Mouse (Mus musculus) heart, embryonic 14.5 days (tissue): Measurements from ENCODE around the gene Hdac9. TPM values are rescaled to one million over a fixed set of nuclear protein-coding genes. Genes with fewer than 3 reads are reported as not detected.

Experiments
- ATAC-seq: fragments of 200-750 bp; cut with Nextera tagmentation; 2 replicates; pipeline ENCODE4 v1.8.0; 2017; ENCODE audit warnings: low read depth, moderate TSS enrichment; ENCODE audit not compliant: insufficient number of reproducible peaks, insufficient read depth, low FRiP score
- H3K27ac ChIP-seq, 2 experiments: fragments of 200-500 bp in 1 of 2; fragments of 300-500 bp in 1 of 2; sonication (generic) in 1 of 2; replicated peaks in 1 of 2; 2 replicates each; pipeline ENCODE4 v1.5.1; 2012 to 2014; ENCODE audit warnings: low read depth in 2 of 2, low read length in 2 of 2, control low read depth in 1 of 2, mild to moderate bottlenecking in 1 of 2, mixed read lengths in 1 of 2; ENCODE audit not compliant: control insufficient read depth in 1 of 2, insufficient read depth in 1 of 2
- H3K27me3 ChIP-seq: fragments of 300-500 bp; sonication (generic); 2 replicates; pipeline ENCODE4 v1.6.1; 2014; ENCODE audit warnings: mild to moderate bottlenecking, low read length, control low read depth; ENCODE audit not compliant: control insufficient read depth, insufficient read depth
- H3K36me3 ChIP-seq: fragments of 300-500 bp; sonication (generic); 2 replicates; pipeline ENCODE4 v1.6.1; 2014; ENCODE audit warnings: mild to moderate bottlenecking, control low read depth, low read length, mixed read lengths; ENCODE audit not compliant: control insufficient read depth, insufficient read depth
- H3K4me1 ChIP-seq, 2 experiments: fragments of 200-500 bp in 1 of 2; fragments of 300-500 bp in 1 of 2; sonication (generic) in 1 of 2; 2 replicates each; pipeline ENCODE4 v1.6.1; 2012 to 2014; ENCODE audit warnings: low read length in 2 of 2, control low read depth in 1 of 2, mixed read lengths in 1 of 2; ENCODE audit not compliant: control insufficient read depth in 2 of 2, insufficient read depth in 2 of 2
- H3K4me2 ChIP-seq: fragments of 300-500 bp; sonication (generic); 2 replicates; pipeline ENCODE4 v1.6.1; 2014; ENCODE audit warnings: mild to moderate bottlenecking, low read length
- H3K4me3 ChIP-seq, 2 experiments: fragments of 200-500 bp in 1 of 2; fragments of 300-500 bp in 1 of 2; sonication (generic) in 1 of 2; 2 replicates each; pipeline ENCODE4 v1.5.1; 2012 to 2014; ENCODE audit warnings: low read length in 2 of 2, mild to moderate bottlenecking in 2 of 2, control low read depth in 1 of 2, low read depth in 1 of 2, moderate library complexity in 1 of 2; ENCODE audit not compliant: control insufficient read depth in 1 of 2, insufficient read depth in 1 of 2
- H3K9ac ChIP-seq: fragments of 300-500 bp; sonication (generic); 2 replicates; pipeline ENCODE4 v1.6.1; 2014; ENCODE audit warnings: mild to moderate bottlenecking, low read length
- H3K9me3 ChIP-seq: fragments of 300-500 bp; sonication (generic); 2 replicates; pipeline ENCODE4 v1.6.1; 2016; ENCODE audit warnings: low read length, control low read depth; ENCODE audit not compliant: control insufficient read depth
- WGBS: fragments of 180-500 bp; shearing (Covaris S2); extraction: QIAGEN DNeasy Blood & Tissue Kit; methylation state at CpG from one replicate; pipeline ENCODE4 v1.1.7; 2014; 5-methylcytosine and 5-hydroxymethylcytosine counted together
- polyA plus RNA-seq: library from polyadenylated mRNA; unstranded; fragments of >200 nt; fragmentation: Nextera tagmentation; extraction: Ambion mirVana; gene quantifications from 2 replicates; pipeline ENCODE4 v1.2.1, GENCODE M21; 2014

The Hdac9 gene
- polyA plus RNA-seq, 1 experiment from 2014 or later, result 33.9 TPM

- no peaks in the 10 kb centered on the region for H3K27me3 ChIP-seq
- H3K9ac ChIP-seq, result no peak overlapping the region
- H3K27ac ChIP-seq, result no peak overlapping the region
- no peak overlapping the region for H3K4me3 ChIP-seq
- no peak for ATAC-seq
- no peak overlapping the region for H3K4me2 ChIP-seq
- H3K9me3 ChIP-seq, result no peaks in the 10 kb centered on the region
- no peaks in the 10 kb centered on the region for H3K4me1 ChIP-seq
- H3K36me3 ChIP-seq, result no peaks in the 10 kb centered on the region
Measured at GRCm38 (mm10) chr12:34195155-34195828, 721.6 kb downstream of the Hdac9 start.

GRCm38 (mm10) chr12:34194116-34194515 lies 722.8 kb downstream of the Hdac9 start:
- no peak overlapping the region for H3K9ac ChIP-seq
- WGBS, result 89% methylated on average over 4 of the region's 4 CpGs

GRCm38 (mm10) chr12:34191246-34191645 lies 725.6 kb downstream of the Hdac9 start:
- Histone ChIP-seq H3K4me1 (no peaks in the 10 kb centered on the region), H3K27me3 (no peaks in the 10 kb centered on the region), H3K4me3 (no peak overlapping the region), H3K9me3 (no peaks in the 10 kb centered on the region), H3K9ac (no peak overlapping the region), H3K27ac (no peak overlapping the region), H3K36me3 (no peaks in the 10 kb centered on the region), H3K4me2 (no peak overlapping the region)
- no peak for ATAC-seq
- WGBS, result 89% methylated on average over 1 of the region's 1 CpGs

More at GRCm38 (mm10) chr12:34194116-34194515, 722.8 kb downstream of the Hdac9 start:
- H3K4me2 ChIP-seq, result no peak overlapping the region
- no peak overlapping the region for H3K27ac ChIP-seq
- H3K36me3 ChIP-seq, result no peaks in the 10 kb centered on the region
- no peak for ATAC-seq
- H3K4me3 ChIP-seq, result no peak overlapping the region
- no peaks in the 10 kb centered on the region for H3K27me3 ChIP-seq
- H3K9me3 ChIP-seq, result no peaks in the 10 kb centered on the region
- H3K4me1 ChIP-seq, result no peaks in the 10 kb centered on the region

- no peaks in the 10 kb centered on the region for H3K27me3 ChIP-seq
- WGBS, result 83% methylated on average over 4 of the region's 4 CpGs
- H3K4me3 ChIP-seq, result no peak overlapping the region
- no peak overlapping the region for H3K27ac ChIP-seq
- H3K9ac ChIP-seq, result no peak overlapping the region
- H3K4me1 ChIP-seq, result no peaks in the 10 kb centered on the region
- no peak overlapping the region for H3K4me2 ChIP-seq
- no peaks in the 10 kb centered on the region for H3K9me3 ChIP-seq
- no peaks in the 10 kb centered on the region for H3K36me3 ChIP-seq
- ATAC-seq, result no peak
Measured at GRCm38 (mm10) chr12:34178931-34179330, 738.0 kb downstream of the Hdac9 start.

GRCm38 (mm10) chr12:34176790-34177189 lies 740.1 kb downstream of the Hdac9 start:
- no peak overlapping the region for H3K4me2 ChIP-seq
- no peak for ATAC-seq
- 80% methylated on average over 3 of the region's 3 CpGs for WGBS
- H3K4me1 ChIP-seq, result no peaks in the 10 kb centered on the region
- H3K27me3 ChIP-seq, result no peaks in the 10 kb centered on the region
- no peak overlapping the region for H3K27ac ChIP-seq
- H3K9me3 ChIP-seq, result no peaks in the 10 kb centered on the region
- H3K9ac ChIP-seq, result no peak overlapping the region
- no peaks in the 10 kb centered on the region for H3K36me3 ChIP-seq
- no peak overlapping the region for H3K4me3 ChIP-seq

GRCm38 (mm10) chr12:34173036-34173435 lies 743.9 kb downstream of the Hdac9 start:
- no peaks in the 10 kb centered on the region for H3K27me3 ChIP-seq
- no peak overlapping the region for H3K4me3 ChIP-seq
- no peaks in the 10 kb centered on the region for H3K9me3 ChIP-seq
- H3K4me2 ChIP-seq, result no peak overlapping the region
- H3K36me3 ChIP-seq, result no peaks in the 10 kb centered on the region
- no peak for ATAC-seq
- WGBS, result 71% methylated on average over 1 of the region's 1 CpGs
- peaks cover 2 to 10% of the 10 kb centered on the region in 2 experiments; a peak in 3 of 4 replicates for H3K4me1 ChIP-seq
- no peak overlapping the region for H3K27ac ChIP-seq
- H3K9ac ChIP-seq, result no peak overlapping the region

GRCm38 (mm10) chr12:34170601-34171000 lies 746.3 kb downstream of the Hdac9 start:
- Histone ChIP-seq H3K27ac (no peak overlapping the region), H3K4me2 (no peak overlapping the region), H3K4me1 (peaks cover 2 to 10% of the 10 kb centered on the region in 2 experiments; a peak in 3 of 4 replicates), H3K9ac (no peak overlapping the region), H3K9me3 (no peaks in the 10 kb centered on the region), H3K27me3 (no peaks in the 10 kb centered on the region), H3K4me3 (no peak overlapping the region), H3K36me3 (no peaks in the 10 kb centered on the region)
- no peak for ATAC-seq
- WGBS, result 28% methylated on average over 3 of the region's 3 CpGs

GRCm38 (mm10) chr12:34165674-34166073 lies 751.2 kb downstream of the Hdac9 start:
- no peak overlapping the region for H3K9ac ChIP-seq
- no peaks in the 10 kb centered on the region for H3K27me3 ChIP-seq
- no peak overlapping the region for H3K27ac ChIP-seq
- H3K36me3 ChIP-seq, result no peaks in the 10 kb centered on the region
- H3K9me3 ChIP-seq, result no peaks in the 10 kb centered on the region
- H3K4me1 ChIP-seq, result peaks cover 2 to 9% of the 10 kb centered on the region in 2 experiments; a peak in 3 of 4 replicates
- WGBS, result 46% methylated on average over 4 of the region's 4 CpGs
- no peak for ATAC-seq
- no peak overlapping the region for H3K4me3 ChIP-seq
- H3K4me2 ChIP-seq, result no peak overlapping the region
